18 mouse cellular contexts compared by ENCODE assay signal in genomic region chr1:179634159-179634558, GRCm38 (mm10). TPM values are rescaled to one million over a fixed set of nuclear protein-coding genes. Genes with fewer than 3 reads are reported as not detected.
DNase-seq lines count a peak whose midpoint lies in the region; ATAC-seq and TF ChIP-seq lines count a peak whose summit lies in the region.
"Had no signal": no experiment of that assay in that cellular context is flagged by ENCODE, and none has a peak within 500 bp of the region (broad histone marks: within the 10 kb centered on the region; RNA-seq: fewer than 3 reads in every experiment).

No protein-coding gene starts in this region.

- no peaks in the 10 kb centered on the region for H3K27me3 ChIP-seq in liver, embryonic 14.5 days (ENCODE audit: control insufficient read depth, insufficient read depth, low read length)
- H3K27me3 ChIP-seq in MEL (ENCODE audit: control insufficient read depth in 1 of 2, insufficient read depth in 2 of 2, low read length in 2 of 2), result no peaks in the 10 kb centered on the region
- H3K27me3 ChIP-seq: embryonic facial prominence, embryonic 12.5 days; forebrain, embryonic 12.5 days; heart, embryonic 12.5 days had no signal

- WGBS in liver, embryonic 14.5 days (ENCODE audit: insufficient replicate concordance), result 77% methylated on average over 3 of the region's 3 CpGs

- no peaks in the 10 kb centered on the region for H3K36me3 ChIP-seq in liver, embryonic 14.5 days (replicated peaks; ENCODE audit: control insufficient read depth, insufficient read depth, low read depth)
- no peaks in the 10 kb centered on the region for H3K36me3 ChIP-seq in MEL (ENCODE audit: control insufficient read depth in 1 of 2, insufficient read depth in 2 of 2, low read length in 2 of 2)
- H3K36me3 ChIP-seq: embryonic facial prominence, embryonic 12.5 days; forebrain, embryonic 12.5 days; heart, embryonic 12.5 days; hindbrain, embryonic 10.5 days; midbrain, embryonic 10.5 days had no signal

- H3K4me3 ChIP-seq in gastrocnemius, adult 2 months, result no peak overlapping the region
- H3K4me3 ChIP-seq in liver, embryonic 14.5 days (ENCODE audit: insufficient read depth in 1 of 2, low read depth in 2 of 2, low read length in 2 of 2), result no peak overlapping the region
- H3K4me3 ChIP-seq in MEL (ENCODE audit: control insufficient read depth in 1 of 2, insufficient read depth in 1 of 2, low read depth in 2 of 2, low read length in 2 of 2), result no peak overlapping the region
- H3K4me3 ChIP-seq: embryonic facial prominence, embryonic 12.5 days; forebrain, embryonic 12.5 days; heart, embryonic 12.5 days; hindbrain, embryonic 10.5 days; midbrain, embryonic 10.5 days had no signal

- no peak overlapping the region for H3K27ac ChIP-seq in gastrocnemius, adult 2 months
- H3K27ac ChIP-seq in liver, embryonic 14.5 days, result no peak overlapping the region
- no peak overlapping the region for H3K27ac ChIP-seq in MEL (ENCODE audit: control insufficient read depth, low read depth, low read length)
- H3K27ac ChIP-seq: embryonic facial prominence, embryonic 12.5 days; forebrain, embryonic 12.5 days; hindbrain, embryonic 10.5 days; kidney, postnatal 0 days; midbrain, embryonic 10.5 days had no signal

- TF ChIP-seq RAD21 in MEL (IDR thresholded peaks at IDR 0.05; ENCODE audit: low read depth, low read length), result no peak

- intact Hi-C loops in gastrocnemius, adult 2 months (cut with DNase I), result no loop called here

- peak; percentile 25; the same call in 1 of the 2 replicates for TF ChIP-seq CTCF in gastrocnemius, adult 2 months (IDR thresholded peaks at IDR 0.05)
- peak; percentile 20; the same call in 1 of the 2 replicates for TF ChIP-seq CTCF in liver, embryonic 14.5 days (IDR thresholded peaks at IDR 0.05; ENCODE audit: low read depth)
- peak in 2 of 3 experiments; percentile 11 to 12; a peak in 3 of 6 replicates for TF ChIP-seq CTCF in MEL (IDR thresholded peaks at IDR 0.05 in 2 of 3, conservative IDR thresholded peaks at IDR 0.05 in 1 of 3; ENCODE audit: control insufficient read depth in 1 of 3, insufficient read depth in 1 of 3, low read depth in 2 of 3, low read length in 3 of 3, poor library complexity in 1 of 3, severe bottlenecking in 1 of 3)

- H3K4me1 ChIP-seq in liver, embryonic 14.5 days (replicated peaks; ENCODE audit: control insufficient read depth in 2 of 2, insufficient read depth in 2 of 2, low read length in 1 of 2), result no peaks in the 10 kb centered on the region
- no peaks in the 10 kb centered on the region for H3K4me1 ChIP-seq in MEL (ENCODE audit: control insufficient read depth in 1 of 2, insufficient read depth in 2 of 2, low read length in 2 of 2)
- H3K4me1 ChIP-seq: embryonic facial prominence, embryonic 12.5 days; forebrain, embryonic 12.5 days; heart, embryonic 12.5 days; hindbrain, embryonic 10.5 days; midbrain, embryonic 10.5 days had no signal

- no peaks in the 10 kb centered on the region for H3K79me2 ChIP-seq in MEL (ENCODE audit: control insufficient read depth, insufficient read depth, low read length, poor library complexity)

- peak; percentile 31 for DNase-seq in adrenal gland, adult 2 months
- DNase-seq in adrenal gland, postnatal 25 days, result no peak
- DNase-seq in gastrocnemius, adult 2 months, result no peak
- no peak for DNase-seq in gastrocnemius, postnatal 4 days (ENCODE audit: low spot score in 2 of 2)
- no peak for DNase-seq in liver, embryonic 14.5 days (ENCODE audit: low read depth in 3 of 3, low spot score in 3 of 3)
- DNase-seq in liver, result no peak
- no peak for DNase-seq in MEL (ENCODE audit: low read depth, low spot score)
- no peak for DNase-seq in kidney, adult 8-10 months
- DNase-seq: cerebellum, adult 11 months; kidney, adult 18-20 months; thymus, postnatal 25 days had no signal

- no peaks in the 10 kb centered on the region for H3K9me3 ChIP-seq in liver, embryonic 14.5 days (ENCODE audit: control insufficient read depth, low read length)
- H3K9me3 ChIP-seq in MEL (replicated peaks; ENCODE audit: insufficient read depth, low read length), result no peaks in the 10 kb centered on the region
- H3K9me3 ChIP-seq: embryonic facial prominence, embryonic 12.5 days; forebrain, embryonic 12.5 days; heart, embryonic 12.5 days; hindbrain, embryonic 10.5 days; midbrain, embryonic 10.5 days had no signal

- no peak for TF ChIP-seq POLR2A in MEL (IDR thresholded peaks at IDR 0.05; ENCODE audit: control insufficient read depth in 1 of 2, insufficient read depth in 1 of 2, low read depth in 1 of 2, low read length in 2 of 2, poor library complexity in 1 of 2)

- no peak for ATAC-seq in liver, embryonic 14.5 days (ENCODE audit: insufficient read depth)

- H3K9ac ChIP-seq in liver, embryonic 14.5 days (replicated peaks), result no peak overlapping the region
- no peak overlapping the region for H3K9ac ChIP-seq in MEL (ENCODE audit: control insufficient read depth, low read depth, low read length, poor library complexity, severe bottlenecking)
- H3K9ac ChIP-seq: embryonic facial prominence, embryonic 12.5 days; forebrain, embryonic 12.5 days; heart, embryonic 12.5 days had no signal

- TF ChIP-seq EP300 in liver, embryonic 14.5 days (IDR thresholded peaks at IDR 0.05; ENCODE audit: low read depth), result no peak
- no peak for TF ChIP-seq EP300 in MEL (IDR thresholded peaks at IDR 0.05; ENCODE audit: low read depth in 1 of 2, low read length in 2 of 2)

- no peak overlapping the region for H3K4me2 ChIP-seq in liver, embryonic 14.5 days (ENCODE audit: low read depth)
- H3K4me2 ChIP-seq: embryonic facial prominence, embryonic 12.5 days; forebrain, embryonic 12.5 days; heart, embryonic 12.5 days; liver, embryonic 11.5 days had no signal

TF ChIP-seq in MEL, 35 proteins besides CTCF, POLR2A, EP300 and RAD21:
- TF ChIP-seq E2F4 (IDR thresholded peaks at IDR 0.05; ENCODE audit: borderline replicate concordance, low read depth, low read length) (no peak), UBTF (IDR thresholded peaks at IDR 0.05; ENCODE audit: borderline replicate concordance, insufficient read depth, low read depth, low read length) (no peak), MXI1 (IDR thresholded peaks at IDR 0.05; ENCODE audit: low read depth, low read length) (no peak), TBP (IDR thresholded peaks at IDR 0.05; ENCODE audit: low read depth, low read length) (no peak), GABPA (IDR thresholded peaks at IDR 0.05; ENCODE audit: low read depth, low read length) (no peak), POLR2AphosphoS5 (IDR thresholded peaks at IDR 0.05; ENCODE audit: borderline replicate concordance, low read depth, low read length) (no peak), ZMIZ1 (IDR thresholded peaks at IDR 0.05; ENCODE audit: low read depth, low read length) (no peak), USF2 (IDR thresholded peaks at IDR 0.05; ENCODE audit: borderline replicate concordance in 1 of 2, insufficient read depth in 1 of 2, low read depth in 1 of 2, low read length in 2 of 2) (no peak), ZNF384 (IDR thresholded peaks at IDR 0.05; ENCODE audit: low read depth, low read length) (no peak), TCF12 (IDR thresholded peaks at IDR 0.05; ENCODE audit: low read depth, low read length) (no peak), RCOR1 (IDR thresholded peaks at IDR 0.05; ENCODE audit: low read depth, low read length) (no peak), ETS1 (IDR thresholded peaks at IDR 0.05; ENCODE audit: low read depth, low read length) (no peak), NELFE (IDR thresholded peaks at IDR 0.05; ENCODE audit: low read depth, low read length) (no peak), TAL1 (IDR thresholded peaks at IDR 0.05; ENCODE audit: low read length) (no peak), CHD2 (IDR thresholded peaks at IDR 0.05; ENCODE audit: low read length) (no peak), MAX (IDR thresholded peaks at IDR 0.05; ENCODE audit: low read length) (no peak)

RNA-seq across cellular contexts. Expression of gene Sccpdh, which starts 33.9 kb away (rescaled TPM):
- total RNA-seq in adrenal gland, adult 2 months (2021), result 10 to 100 TPM; 31.0 to 37.0 TPM
- 6.8 and 8.9 TPM in 2 replicates for polyA plus RNA-seq in adrenal gland, adult 2 months (2012; rRNA removed)
- 37.3 and 41.0 TPM in 2 replicates for total RNA-seq in adrenal gland, postnatal 25 days (2021)
- total RNA-seq in gastrocnemius, adult 2 months (2021), result 10 to 100 TPM; 31.8 to 38.3 TPM
- 10 to 100 TPM; 72.9 to 79.8 TPM for total RNA-seq in gastrocnemius, postnatal 4 days (2021)
- polyA plus RNA-seq in liver, embryonic 14.5 days (2012; rRNA removed), result 2.6 and 4.0 TPM in 2 replicates
- 7.8 TPM in 2 replicates for polyA plus RNA-seq in liver, embryonic 14.5 days (2014; fragmentation: Nextera tagmentation; extraction: Ambion mirVana)
- total RNA-seq in MEL (2012; rRNA removed), result 18.7 and 18.8 TPM in 2 replicates
- 10 to 100 TPM in 1 of 2 experiments, not detected in 1; 18.5 TPM for polyA plus RNA-seq in MEL (2012; ENCODE audit: insufficient read depth in 1 of 2, insufficient read length in 2 of 2, low read depth in 1 of 2, low replicate concordance in 2 of 2, missing spikeins in 1 of 2)
